Mouse (Mus musculus): ENCODE data around the gene Zfp61.

Zfp61 gene

GRCm38 (mm10) chr7:24300771-24301282 lies at the start of gene Zfp61:
Zfp61 (minus strand) TSS chr7:24301232.
- ATAC-seq (ENCODE audit: low TSS enrichment): no peak; the same call in 1 of the 2 replicates

GRCm38 (mm10) chr7:24348896-24349295 lies 47.9 kb upstream of the Zfp61 start, which contains the start of gene Lypd5:
Lypd5 (plus strand) TSS chr7:24349196.
- ATAC-seq (ENCODE audit: low TSS enrichment): no peak

- no peak for ATAC-seq (ENCODE audit: low TSS enrichment)
Observed at GRCm38 (mm10) chr7:24346444-24346843, 45.4 kb upstream of the Zfp61 start.

GRCm38 (mm10) chr7:24343701-24344272 lies 42.8 kb upstream of the Zfp61 start:
- peak; percentile 85 for ATAC-seq (ENCODE audit: low TSS enrichment)

- ATAC-seq (ENCODE audit: low TSS enrichment): no peak
Observed at GRCm38 (mm10) chr7:24338241-24338640, 37.2 kb upstream of the Zfp61 start.

GRCm38 (mm10) chr7:24335699-24336309 lies 34.8 kb upstream of the Zfp61 start:
- ATAC-seq (ENCODE audit: low TSS enrichment): peak; percentile 50; the same call in 1 of the 2 replicates

GRCm38 (mm10) chr7:24333304-24333986 lies 32.4 kb upstream of the Zfp61 start, which contains the start of gene Tescl:
Tescl (minus strand) TSS chr7:24333936.
- no peak for ATAC-seq (ENCODE audit: low TSS enrichment)

- ATAC-seq (ENCODE audit: low TSS enrichment): no peak
Observed at GRCm38 (mm10) chr7:24327281-24327975, 26.4 kb upstream of the Zfp61 start.

GRCm38 (mm10) chr7:24326273-24327135 lies 25.5 kb upstream of the Zfp61 start:
- ATAC-seq (ENCODE audit: low TSS enrichment): peak; percentile 31; the same call in 1 of the 2 replicates

GRCm38 (mm10) chr7:24325675-24326128 lies 24.7 kb upstream of the Zfp61 start:
- peak; percentile 62; the same call in 1 of the 2 replicates for ATAC-seq (ENCODE audit: low TSS enrichment)

GRCm38 (mm10) chr7:24325197-24325596 lies 24.2 kb upstream of the Zfp61 start:
- ATAC-seq (ENCODE audit: low TSS enrichment): no peak

- no peak for ATAC-seq (ENCODE audit: low TSS enrichment)
Observed at GRCm38 (mm10) chr7:24322593-24322992, 21.6 kb upstream of the Zfp61 start.

- ATAC-seq (ENCODE audit: low TSS enrichment): no peak
Observed at GRCm38 (mm10) chr7:24318942-24319341, 17.9 kb upstream of the Zfp61 start.

GRCm38 (mm10) chr7:24316567-24317092 lies 15.6 kb upstream of the Zfp61 start, which contains the start of gene Zfp94:
Zfp94 (minus strand) TSS chr7:24316666.
- ATAC-seq (ENCODE audit: low TSS enrichment): peak; percentile 99

GRCm38 (mm10) chr7:24315726-24316566 lies 14.9 kb upstream of the Zfp61 start:
- ATAC-seq (ENCODE audit: low TSS enrichment): 0 out of 2 replicates have a peak, but pooled peaks have one; percentile 32

- no peak for ATAC-seq (ENCODE audit: low TSS enrichment)
Observed at GRCm38 (mm10) chr7:24299823-24300481, 1.1 kb downstream of the Zfp61 start.

GRCm38 (mm10) chr7:24298973-24299708 lies 1.9 kb downstream of the Zfp61 start:
- ATAC-seq (ENCODE audit: low TSS enrichment): peak; percentile 97

GRCm38 (mm10) chr7:24298635-24298972 lies 2.4 kb downstream of the Zfp61 start:
- no peak for ATAC-seq (ENCODE audit: low TSS enrichment)
